Mouse (Mus musculus): ENCODE results near the gene Mbd5.

- TF ChIP-seq POLR2A (IDR thresholded peaks at IDR 0.05; ENCODE audit: control insufficient read depth, low read depth, low read length) (no peak), CTCF (IDR thresholded peaks at IDR 0.05; ENCODE audit: control insufficient read depth, insufficient read depth, insufficient replicate concordance, low read depth, low read length) (no peak)
Observed at GRCm38 (mm10) chr2:49349813-49350212, 400.5 kb downstream of the Mbd5 start.

Data from testis, adult 2 months (tissue).